Mouse (Mus musculus) kidney, postnatal 0 days (tissue): Measurements from ENCODE around the gene Ntsr2. TPM values are rescaled to one million over a fixed set of nuclear protein-coding genes. Genes with fewer than 3 reads are reported as not detected.
"Not testable (repeated sequence)": the region's sequence is repeated elsewhere in the genome, so short reads cannot be mapped to it uniquely, and the experiment has no call there.

ENCODE experiments used
- ATAC-seq: fragments of 200-750 bp; cut with Nextera tagmentation; replicated peaks from 2 replicates; pipeline ENCODE4 v1.8.0; 2017; ENCODE audit warnings: low read depth, moderate number of reproducible peaks, moderate TSS enrichment, moderate library complexity; ENCODE audit not compliant: low FRiP score
- DNase-seq: peaks from one replicate; pipeline ENCODE4 v3.0.0-alpha.2; 2016; ENCODE audit warnings: low spot score
- H3K27ac ChIP-seq: fragments of 300-500 bp; sonication (generic); 2 replicates; pipeline ENCODE4 v1.5.1; 2014; ENCODE audit warnings: mild to moderate bottlenecking
- H3K27me3 ChIP-seq: fragments of 300-500 bp; sonication (generic); 2 replicates; pipeline ENCODE4 v1.6.1; 2014; ENCODE audit warnings: low read length, mixed read lengths; ENCODE audit not compliant: insufficient read depth
- H3K36me3 ChIP-seq: fragments of 300-500 bp; sonication (generic); 2 replicates; pipeline ENCODE4 v1.6.1; 2014; ENCODE audit warnings: low read length, mixed read lengths; ENCODE audit not compliant: insufficient read depth
- H3K4me1 ChIP-seq: fragments of 300-500 bp; sonication (generic); replicated peaks from 2 replicates; pipeline ENCODE4 v1.6.1; 2014; ENCODE audit warnings: antibody characterized with exemption, low read length, mixed read lengths; ENCODE audit not compliant: insufficient read depth
- H3K4me2 ChIP-seq: fragments of 300-500 bp; sonication (generic); 2 replicates; pipeline ENCODE4 v1.6.1; 2014; ENCODE audit warnings: mild to moderate bottlenecking, low read length, moderate library complexity, mixed read lengths
- H3K4me3 ChIP-seq: fragments of 300-500 bp; sonication (generic); replicated peaks from 2 replicates; pipeline ENCODE4 v1.5.1; 2014; ENCODE audit warnings: low read depth, low read length
- H3K9ac ChIP-seq: fragments of 300-500 bp; sonication (generic); 2 replicates; pipeline ENCODE4 v1.6.1; 2014; ENCODE audit warnings: low read depth, low read length
- H3K9me3 ChIP-seq: fragments of 300-500 bp; sonication (generic); replicated peaks from 2 replicates; pipeline ENCODE4 v1.6.1; 2016; ENCODE audit warnings: low read length, inconsistent platforms, mixed read lengths
- CTCF ChIP-seq: IDR thresholded peaks from 2 replicates; pipeline ENCODE4 v1.5.1; 2016; ENCODE audit warnings: antibody characterized with exemption, low read depth, mild to moderate bottlenecking, moderate library complexity
- WGBS: fragments of 180-500 bp; shearing (Covaris S2); extraction: QIAGEN DNeasy Blood & Tissue Kit; methylation state at CpG from one replicate; pipeline ENCODE4 v1.1.7; 2014; 5-methylcytosine and 5-hydroxymethylcytosine counted together
- polyA plus RNA-seq: library from polyadenylated mRNA; unstranded; fragments of >200 nt; fragmentation: Nextera tagmentation; extraction: Ambion mirVana; gene quantifications from 2 replicates; pipeline ENCODE4 v1.2.1, GENCODE M21; 2015

Gene Ntsr2
- polyA plus RNA-seq, 1 experiment from 2014 or later: 0.20 TPM

GRCm38 (mm10) chr12:16694783-16695182 lies 41.6 kb downstream of the Ntsr2 start:
- WGBS: 74% methylated on average over 5 of the region's 5 CpGs
- no peak overlapping the region for H3K9ac ChIP-seq
- no peaks in the 10 kb centered on the region for H3K4me1 ChIP-seq
- no peaks in the 10 kb centered on the region for H3K9me3 ChIP-seq
- ATAC-seq (no peak), DNase-seq (no peak)
- TF ChIP-seq CTCF: no peak
- no peaks in the 10 kb centered on the region for H3K27me3 ChIP-seq
- H3K4me2 ChIP-seq: no peak overlapping the region
- no peak overlapping the region for H3K4me3 ChIP-seq
- H3K27ac ChIP-seq: no peak overlapping the region
- no peaks in the 10 kb centered on the region for H3K36me3 ChIP-seq

DNA sequence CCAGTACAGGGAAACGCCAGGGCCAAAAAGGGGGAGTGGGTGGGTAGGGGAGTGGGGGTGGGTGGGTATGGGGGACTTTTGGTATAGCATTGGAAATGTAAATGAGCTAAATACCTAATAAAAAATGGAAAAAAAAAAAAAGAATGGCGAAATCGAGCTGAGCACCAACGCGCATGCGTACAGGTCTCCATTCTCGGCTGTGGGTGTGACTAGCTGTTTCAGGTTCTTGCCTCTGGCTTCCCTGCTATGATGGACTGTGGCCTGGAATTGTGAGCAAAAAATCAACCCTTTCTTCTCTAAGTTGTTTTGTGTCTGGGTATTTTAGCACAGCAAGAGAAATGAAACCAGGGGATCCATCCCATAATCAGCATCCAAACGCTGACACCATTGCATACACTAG lies 42.1 kb downstream of the Ntsr2 start:
- H3K9ac ChIP-seq, H3K4me1 ChIP-seq, H3K4me3 ChIP-seq, H3K27ac ChIP-seq, H3K4me2 ChIP-seq, H3K27me3 ChIP-seq, H3K36me3 ChIP-seq, ATAC-seq, DNase-seq, H3K9me3 ChIP-seq: not testable (repeated sequence)
- 95% methylated on average over 7 of the region's 8 CpGs for WGBS

DNA sequence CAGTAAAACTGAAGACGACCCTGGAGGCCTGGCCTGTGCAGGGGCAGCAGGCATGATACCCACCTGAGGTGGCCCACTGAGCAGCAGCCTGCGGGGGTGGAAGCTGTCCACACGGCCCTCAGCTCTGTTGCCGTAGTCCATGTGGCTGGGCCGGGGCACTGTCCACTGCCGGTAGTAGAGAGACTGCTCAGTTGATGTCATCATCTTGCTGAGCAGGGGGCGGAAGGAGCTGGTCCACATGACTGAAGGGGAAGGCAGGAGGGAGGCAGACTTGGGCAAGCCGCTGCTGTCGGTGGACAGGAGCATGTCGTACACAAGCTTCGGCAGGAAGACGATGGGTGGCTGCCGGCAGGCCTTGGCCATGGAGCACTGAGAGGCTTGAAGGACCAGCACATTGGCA lies 43.0 kb downstream of the Ntsr2 start:
- no peaks in the 10 kb centered on the region for H3K36me3 ChIP-seq
- no peaks in the 10 kb centered on the region for H3K9me3 ChIP-seq
- H3K4me1 ChIP-seq: no peaks in the 10 kb centered on the region
- no peak overlapping the region for H3K4me3 ChIP-seq
- ATAC-seq (no peak; the same call in 1 of the 2 replicates), DNase-seq (no peak)
- H3K9ac ChIP-seq: no peak overlapping the region
- 82% methylated on average over 13 of the region's 13 CpGs for WGBS
- no peak overlapping the region for H3K27ac ChIP-seq
- H3K4me2 ChIP-seq: no peak overlapping the region
- H3K27me3 ChIP-seq: no peaks in the 10 kb centered on the region
- no peak for TF ChIP-seq CTCF

GRCm38 (mm10) chr12:16698691-16699090 lies 45.5 kb downstream of the Ntsr2 start:
- Histone ChIP-seq H3K27me3 (no peaks in the 10 kb centered on the region), H3K4me1 (no peaks in the 10 kb centered on the region), H3K36me3 (no peaks in the 10 kb centered on the region), H3K27ac (no peak overlapping the region), H3K4me3 (no peak overlapping the region), H3K9me3 (no peaks in the 10 kb centered on the region), H3K9ac (no peak overlapping the region), H3K4me2 (no peak overlapping the region)
- 76% methylated on average over 1 of the region's 1 CpGs for WGBS
- ATAC-seq (no peak), DNase-seq (no peak)
- no peak for TF ChIP-seq CTCF

Other genes with a start within 250 kb of the Ntsr2 start
- 4.7 and 5.2 TPM in 2 replicates for gene Lpin1, start 42.4 kb upstream of the Ntsr2 start, polyA plus RNA-seq
- 1.3 and 2.0 TPM in 2 replicates for gene Greb1, start 147.5 kb downstream of the Ntsr2 start, polyA plus RNA-seq
- 25.3 and 26.8 TPM in 2 replicates for gene E2f6, start 157.6 kb downstream of the Ntsr2 start, polyA plus RNA-seq
- gene Rock2, start 241.5 kb downstream of the Ntsr2 start, polyA plus RNA-seq: 14.6 and 15.9 TPM in 2 replicates